ENCODE assay signal across 18 mouse cellular contexts in genomic region chr9:71523901-71524300, GRCm38 (mm10).
"Had no signal": no experiment of that assay in that cellular context is flagged by ENCODE, and none has a peak within 500 bp of the region (broad histone marks: within the 10 kb centered on the region; RNA-seq: fewer than 3 reads in every experiment).

No protein-coding gene starts in this region.

- DNase-seq: kidney, postnatal 10 days; kidney, postnatal 36 days; layer of hippocampus, postnatal 36 days; left cerebral cortex, postnatal 4 days; liver, postnatal 0 days; lung, embryonic 14.5 days; thymus, adult 2 months; thymus, postnatal 14 days; thymus, postnatal 4 days had no signal

- H3K4me2 ChIP-seq: kidney, embryonic 15.5 days; limb, embryonic 12.5 days; limb, embryonic 15.5 days; liver, embryonic 11.5 days; lung, embryonic 14.5 days; midbrain, embryonic 13.5 days had no signal

- H3K9ac ChIP-seq: kidney, embryonic 15.5 days; limb, embryonic 12.5 days; limb, embryonic 15.5 days; liver, embryonic 14.5 days; liver, postnatal 0 days; lung, embryonic 14.5 days; midbrain, embryonic 13.5 days had no signal

- H3K27me3 ChIP-seq: kidney, embryonic 15.5 days; midbrain, embryonic 13.5 days had no signal

- H3K4me1 ChIP-seq: limb, embryonic 15.5 days; midbrain, embryonic 13.5 days had no signal

- H3K36me3 ChIP-seq: kidney, embryonic 15.5 days; limb, embryonic 12.5 days; limb, embryonic 15.5 days; midbrain, embryonic 13.5 days had no signal

- H3K27ac ChIP-seq: kidney, embryonic 15.5 days; left cerebral cortex, adult 2 months; limb, embryonic 12.5 days; limb, embryonic 15.5 days; liver, embryonic 14.5 days; macrophage; midbrain, embryonic 13.5 days; stomach, postnatal 0 days had no signal

- H3K4me3 ChIP-seq: kidney, embryonic 15.5 days; left cerebral cortex, adult 2 months; limb, embryonic 12.5 days; limb, embryonic 15.5 days; midbrain, embryonic 13.5 days had no signal
